Mouse (Mus musculus) gastrocnemius, postnatal 14 days (tissue): ENCODE data around the gene Ncapd2. TPM values are rescaled to one million over a fixed set of nuclear protein-coding genes. Genes with fewer than 3 reads are reported as not detected.

ENCODE experiments used
- DNase-seq: peaks from one replicate; pipeline ENCODE4 v3.0.0; 2021; ENCODE audit warnings: mixed read lengths
- intact Hi-C: fragments of 180-260 bp; cut with DNase I; formaldehyde crosslinking; loops from one replicate; pipeline ENCODE4 v1.15.1; 2025; ENCODE audit warnings: low total_unique reads
- total RNA-seq, 2 experiments: library from RNA; stranded (reverse); gene quantifications; 2 replicates each; pipeline ENCODE4 v1.2.3; 2021

Ncapd2 gene
- total RNA-seq, 2 experiments from 2014 or later: 18.4 to 18.7 TPM

GRCm38 (mm10) chr6:125217899-125218298 is 26.4 kb upstream of the Ncapd2 start:
- intact Hi-C loops: loop anchor here (10.0 kb wide), 1 partner anchor 147 kb away; no protein-coding TSS in a partner anchor
- DNase-seq: no peak

- intact Hi-C loops: loop anchor here (10.0 kb wide), 1 partner anchor 148 kb away; no protein-coding TSS in a partner anchor
- DNase-seq: no peak
Measured at GRCm38 (mm10) chr6:125216898-125217297, 25.4 kb upstream of the Ncapd2 start.

GRCm38 (mm10) chr6:125215148-125215954 is 23.9 kb upstream of the Ncapd2 start, which contains the start of gene Vamp1:
Gene Vamp1, plus strand, starts transcription at chr6:125215551.
- intact Hi-C loops: loop anchor here (10.0 kb wide), 1 partner anchor 149 kb away; no protein-coding TSS in a partner anchor
- peak; percentile 88 for DNase-seq

- DNase-seq: no peak
- intact Hi-C loops: loop anchor here (10.0 kb wide), 1 partner anchor 151 kb away; no protein-coding TSS in a partner anchor
Measured at GRCm38 (mm10) chr6:125213715-125214114, 22.2 kb upstream of the Ncapd2 start.

- DNase-seq: no peak
- intact Hi-C loops: loop anchor here (10.0 kb wide), 1 partner anchor 152 kb away; no protein-coding TSS in a partner anchor
Measured at GRCm38 (mm10) chr6:125213129-125213528, 21.6 kb upstream of the Ncapd2 start.

GRCm38 (mm10) chr6:125212621-125213020 is 21.1 kb upstream of the Ncapd2 start:
- intact Hi-C loops: loop anchor here (10.0 kb wide), 1 partner anchor 152 kb away; no protein-coding TSS in a partner anchor
- DNase-seq: no peak

GRCm38 (mm10) chr6:125210436-125210835 is 18.9 kb upstream of the Ncapd2 start:
- DNase-seq: no peak
- intact Hi-C loops: loop anchor here (10.0 kb wide), 1 partner anchor 154 kb away; no protein-coding TSS in a partner anchor

- intact Hi-C loops: no loop called here
- no peak for DNase-seq
Measured at GRCm38 (mm10) chr6:125197166-125197565, 5.7 kb upstream of the Ncapd2 start.

- intact Hi-C loops: no loop called here
- no peak for DNase-seq
Measured at GRCm38 (mm10) chr6:125196301-125196700, 4.8 kb upstream of the Ncapd2 start.

- intact Hi-C loops: no loop called here
- DNase-seq: no peak
Measured at GRCm38 (mm10) chr6:125195541-125196075, 4.1 kb upstream of the Ncapd2 start.

- intact Hi-C loops: no loop called here
- no peak for DNase-seq
Measured at GRCm38 (mm10) chr6:125193390-125193789, 1.9 kb upstream of the Ncapd2 start.

- intact Hi-C loops: no loop called here
- DNase-seq: no peak
Measured at GRCm38 (mm10) chr6:125192841-125193240, 1.3 kb upstream of the Ncapd2 start.

- DNase-seq: peak; percentile 93
- intact Hi-C loops: no loop called here
Measured at GRCm38 (mm10) chr6:125192016-125192714, 664 bp upstream of the Ncapd2 start.

- intact Hi-C loops: no loop called here
- no peak for DNase-seq
Measured at GRCm38 (mm10) chr6:125190816-125191215, 685 bp downstream of the Ncapd2 start.

- no peak for DNase-seq
- intact Hi-C loops: no loop called here
Measured at GRCm38 (mm10) chr6:125186203-125186602, 5.3 kb downstream of the Ncapd2 start.

- intact Hi-C loops: no loop called here
Measured at GRCm38 (mm10) chr6:125182133-125182532, 9.4 kb downstream of the Ncapd2 start.

GRCm38 (mm10) chr6:125179601-125180000 is 11.9 kb downstream of the Ncapd2 start:
- no peak for DNase-seq
- intact Hi-C loops: no loop called here

More at GRCm38 (mm10) chr6:125182133-125182532, 9.4 kb downstream of the Ncapd2 start:
- DNase-seq: no peak

- no peak for DNase-seq
- intact Hi-C loops: no loop called here
Measured at GRCm38 (mm10) chr6:125175469-125175868, 16.0 kb downstream of the Ncapd2 start.

- intact Hi-C loops: no loop called here
Measured at GRCm38 (mm10) chr6:125173256-125173655, 18.2 kb downstream of the Ncapd2 start.

GRCm38 (mm10) chr6:125172474-125172873 is 19.0 kb downstream of the Ncapd2 start:
- no peak for DNase-seq
- intact Hi-C loops: no loop called here

More at GRCm38 (mm10) chr6:125173256-125173655, 18.2 kb downstream of the Ncapd2 start:
- DNase-seq: no peak
